Mouse (Mus musculus) midbrain, embryonic 11.5 days (tissue): Measurements from ENCODE around the gene 2900011O08Rik. TPM values are rescaled to one million over a fixed set of nuclear protein-coding genes. Genes with fewer than 3 reads are reported as not detected.

Experiments used
- ATAC-seq: fragments of 200-750 bp; cut with Nextera tagmentation; 2 replicates; pipeline ENCODE4 v1.8.0; 2017; ENCODE audit warnings: moderate TSS enrichment, moderate library complexity; ENCODE audit not compliant: low FRiP score
- DNase-seq: peaks from one replicate; pipeline ENCODE4 v3.0.0; 2015; ENCODE audit warnings: low spot score; ENCODE audit errors: missing footprints
- H3K27ac ChIP-seq: fragments of 300-500 bp; sonication (generic); 2 replicates; pipeline ENCODE4 v1.5.1; 2014; ENCODE audit warnings: low read depth, low read length
- H3K27me3 ChIP-seq: fragments of 300-500 bp; sonication (generic); 2 replicates; pipeline ENCODE4 v1.6.1; 2014; ENCODE audit warnings: mild to moderate bottlenecking, low read length, moderate library complexity, mixed read lengths; ENCODE audit not compliant: control insufficient read depth, insufficient read depth
- H3K36me3 ChIP-seq: fragments of 300-500 bp; sonication (generic); 2 replicates; pipeline ENCODE4 v1.6.1; 2014; ENCODE audit warnings: mild to moderate bottlenecking, low read length, moderate library complexity, mixed read lengths; ENCODE audit not compliant: control insufficient read depth, insufficient read depth
- H3K4me1 ChIP-seq: fragments of 300-500 bp; sonication (generic); 2 replicates; pipeline ENCODE4 v1.6.1; 2014; ENCODE audit warnings: low read length; ENCODE audit not compliant: control insufficient read depth, insufficient read depth
- H3K4me2 ChIP-seq: fragments of 300-500 bp; sonication (generic); 2 replicates; pipeline ENCODE4 v1.6.1; 2014; ENCODE audit warnings: mild to moderate bottlenecking, moderate library complexity
- H3K4me3 ChIP-seq: fragments of 300-500 bp; sonication (generic); 2 replicates; pipeline ENCODE4 v1.5.1; 2014; ENCODE audit warnings: low read depth, low read length
- H3K9ac ChIP-seq: fragments of 300-500 bp; sonication (generic); 2 replicates; pipeline ENCODE4 v1.6.1; 2014; ENCODE audit warnings: low read length
- H3K9me3 ChIP-seq: fragments of 300-500 bp; sonication (generic); 2 replicates; pipeline ENCODE4 v1.6.1; 2016; ENCODE audit warnings: low read length; ENCODE audit not compliant: control insufficient read depth
- whole genome bisulfite sequencing: fragments of 180-500 bp; shearing (Covaris S2); extraction: QIAGEN DNeasy Blood & Tissue Kit; methylation state at CpG from one replicate; pipeline ENCODE4 v1.1.7; 2014; 5-methylcytosine and 5-hydroxymethylcytosine counted together
- polyA plus RNA-seq: library from polyadenylated mRNA; unstranded; fragments of >200 nt; fragmentation: Nextera tagmentation; extraction: Ambion mirVana; gene quantifications from 2 replicates; pipeline ENCODE4 v1.2.1, GENCODE M21; 2014

Gene 2900011O08Rik
- 25.3 and 28.1 TPM in 2 replicates for polyA plus RNA-seq

- H3K4me2 ChIP-seq, result peak within 1 kb of the TSS; percentile 68
- H3K9ac ChIP-seq, result peak within 1 kb of the TSS; percentile 84
- peak; percentile 96 for DNase-seq
- peak within 1 kb of the TSS; percentile 64 for H3K27ac ChIP-seq
- H3K9me3 ChIP-seq, result no peaks in the 10 kb centered on the region
- peak; percentile 86 for ATAC-seq
- peak within 1 kb of the TSS; percentile 51 for H3K4me3 ChIP-seq
- no peaks in the 10 kb centered on the region for H3K27me3 ChIP-seq
- peaks cover 2% of the 10 kb centered on the region; the same call in 1 of the 2 replicates for H3K4me1 ChIP-seq
- no peaks in the 10 kb centered on the region for H3K36me3 ChIP-seq
- 0% methylated on average over 31 of the region's 31 CpGs for WGBS
These were observed at the start of gene 2900011O08Rik, which contains the start of gene Ifitm7 for GRCm38 (mm10) chr16:13986574-13987478. Gene 2900011O08Rik (plus strand): TSS chr16:13986604. Gene Ifitm7 (minus strand): TSS chr16:13986888.

DNA sequence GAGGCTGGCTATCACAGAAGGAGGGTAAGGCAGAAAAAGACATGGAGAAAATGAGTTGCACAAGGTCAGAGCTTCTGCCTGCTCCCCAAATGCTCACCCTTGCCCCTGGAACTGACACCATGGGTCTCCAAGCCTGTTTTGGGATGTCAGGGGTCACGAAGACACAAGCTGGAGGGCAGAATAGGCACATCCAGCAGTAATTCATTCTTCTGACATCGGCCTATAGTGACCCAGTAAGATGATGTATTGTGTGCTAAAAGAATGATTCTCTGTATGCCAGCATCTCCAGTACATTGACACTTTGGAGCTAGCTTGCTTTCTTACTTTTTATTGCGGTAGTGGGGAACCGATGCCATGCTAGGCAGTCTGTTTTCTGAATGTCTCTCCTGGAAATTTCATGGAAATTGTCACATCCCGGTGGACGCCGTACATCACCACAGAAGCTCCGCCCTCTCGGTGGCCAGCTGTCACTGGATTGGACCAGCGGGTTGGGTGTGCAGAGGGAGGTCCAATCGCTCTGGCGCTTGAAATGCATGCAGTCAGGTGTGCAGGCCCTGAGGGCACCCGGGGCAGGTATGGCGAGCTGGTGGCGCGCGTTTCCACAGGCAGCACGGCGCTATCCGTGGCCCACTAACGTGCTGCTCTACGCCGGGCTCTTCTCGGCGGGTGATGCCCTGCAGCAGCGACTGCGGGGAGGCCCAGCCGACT lies 46.1 kb upstream of the 2900011O08Rik start:
- Histone ChIP-seq H3K36me3 (no peaks in the 10 kb centered on the region), H3K27ac (no peak overlapping the region), H3K4me2 (peak overlapping the region; percentile 94), H3K4me1 (0 out of 2 replicates have a peak, but pooled peaks cover 2% of the 10 kb centered on the region), H3K4me3 (peak overlapping the region; percentile 60), H3K9ac (peak overlapping the region; percentile 59), H3K27me3 (peaks cover 5% of the 10 kb centered on the region; the same call in 1 of the 2 replicates), H3K9me3 (no peaks in the 10 kb centered on the region)
- 4% methylated on average over 28 of the region's 28 CpGs for WGBS
- ATAC-seq (peak; percentile 98), DNase-seq (peak; percentile 92)

- Histone ChIP-seq H3K9me3 (no peaks in the 10 kb centered on the region), H3K36me3 (no peaks in the 10 kb centered on the region), H3K27me3 (peaks cover 5% of the 10 kb centered on the region; the same call in 1 of the 2 replicates), H3K4me1 (0 out of 2 replicates have a peak, but pooled peaks cover 2% of the 10 kb centered on the region), H3K9ac (peak overlapping the region; percentile 59), H3K4me3 (peak overlapping the region; percentile 60), H3K4me2 (peak overlapping the region; percentile 94), H3K27ac (no peak overlapping the region)
- DNase-seq, result peak; percentile 89
- 2% methylated on average over 34 of the region's 34 CpGs for WGBS
- ATAC-seq, result peak; percentile 80
These were observed 45.5 kb upstream of the 2900011O08Rik start for GRCm38 (mm10) chr16:13940847-13941395.

GRCm38 (mm10) chr16:13944178-13944577 lies 42.2 kb upstream of the 2900011O08Rik start:
- Histone ChIP-seq H3K36me3 (no peaks in the 10 kb centered on the region), H3K27me3 (peaks cover 5% of the 10 kb centered on the region; the same call in 1 of the 2 replicates), H3K9me3 (no peaks in the 10 kb centered on the region), H3K4me3 (no peak overlapping the region), H3K27ac (no peak overlapping the region), H3K4me2 (no peak overlapping the region), H3K4me1 (0 out of 2 replicates have a peak, but pooled peaks cover 2% of the 10 kb centered on the region), H3K9ac (no peak overlapping the region)
- WGBS, result 79% methylated on average over 4 of the region's 4 CpGs
- ATAC-seq, result no peak
- DNase-seq, result no peak

GRCm38 (mm10) chr16:13944752-13945151 lies 41.7 kb upstream of the 2900011O08Rik start:
- Histone ChIP-seq H3K36me3 (no peaks in the 10 kb centered on the region), H3K9ac (no peak overlapping the region), H3K4me1 (0 out of 2 replicates have a peak, but pooled peaks cover 2% of the 10 kb centered on the region), H3K4me3 (no peak overlapping the region), H3K4me2 (no peak overlapping the region), H3K9me3 (no peaks in the 10 kb centered on the region), H3K27me3 (peaks cover 5% of the 10 kb centered on the region; the same call in 1 of the 2 replicates), H3K27ac (no peak overlapping the region)
- ATAC-seq (no peak), DNase-seq (no peak)
- 91% methylated on average over 5 of the region's 5 CpGs for WGBS

- no peak for ATAC-seq
- Histone ChIP-seq H3K4me1 (0 out of 2 replicates have a peak, but pooled peaks cover 2% of the 10 kb centered on the region), H3K36me3 (no peaks in the 10 kb centered on the region), H3K27ac (no peak overlapping the region), H3K9me3 (no peaks in the 10 kb centered on the region), H3K4me2 (no peak overlapping the region), H3K9ac (no peak overlapping the region), H3K4me3 (no peak overlapping the region), H3K27me3 (peaks cover 5% of the 10 kb centered on the region; the same call in 1 of the 2 replicates)
- DNase-seq, result no peak
- WGBS, result 77% methylated on average over 4 of the region's 4 CpGs
These were observed 41.3 kb upstream of the 2900011O08Rik start for GRCm38 (mm10) chr16:13945153-13945552.

- H3K9ac ChIP-seq, result no peak overlapping the region
- H3K4me1 ChIP-seq, result no peaks in the 10 kb centered on the region
- peaks cover under 1% of the 10 kb centered on the region; the same call in 1 of the 2 replicates for H3K27me3 ChIP-seq
- H3K4me2 ChIP-seq, result no peak overlapping the region
- WGBS, result 81% methylated on average over 1 of the region's 1 CpGs
- no peak overlapping the region for H3K4me3 ChIP-seq
- H3K27ac ChIP-seq, result no peak overlapping the region
- ATAC-seq, result no peak
- H3K9me3 ChIP-seq, result no peaks in the 10 kb centered on the region
- no peaks in the 10 kb centered on the region for H3K36me3 ChIP-seq
- no peak for DNase-seq
These were observed 40.1 kb upstream of the 2900011O08Rik start for GRCm38 (mm10) chr16:13946306-13946705.

DNA sequence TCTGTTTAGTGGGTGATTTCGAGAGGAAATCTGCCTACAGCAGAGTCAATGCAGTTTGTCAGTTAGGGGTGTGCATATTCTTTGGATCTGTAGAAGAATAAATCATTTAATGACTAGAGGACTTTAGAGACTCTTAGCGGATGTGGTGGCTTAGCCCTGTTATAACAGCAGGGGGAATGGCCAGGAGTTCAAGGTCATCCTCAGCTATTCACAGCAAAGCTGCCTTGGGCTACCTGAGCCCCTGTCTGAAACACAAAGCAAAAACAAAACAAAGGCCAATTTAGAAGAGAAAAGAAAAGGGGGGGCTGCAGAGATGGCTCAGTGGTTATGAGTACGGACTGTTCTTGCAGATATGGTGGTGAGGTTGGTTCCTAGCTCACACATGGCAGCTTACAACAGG lies 35.2 kb upstream of the 2900011O08Rik start:
- Histone ChIP-seq H3K27me3 (no peaks in the 10 kb centered on the region), H3K4me1 (no peaks in the 10 kb centered on the region), H3K36me3 (no peaks in the 10 kb centered on the region), H3K9me3 (no peaks in the 10 kb centered on the region), H3K4me3 (no peak overlapping the region), H3K27ac (no peak overlapping the region), H3K9ac (no peak overlapping the region), H3K4me2 (no peak overlapping the region)
- WGBS, result 71% methylated on average over 3 of the region's 3 CpGs
- DNase-seq (no peak), ATAC-seq (no peak)
